In genomic region chr7:28913171-28913570, GRCm38 (mm10) we compare ENCODE assay signal across 21 mouse cellular contexts. TPM values are rescaled to one million over a fixed set of nuclear protein-coding genes. Genes with fewer than 3 reads are reported as not detected.
A peak's percentile ranks its signal among the peaks of the same experiment; 100 is the strongest.
DNase-seq lines count a peak whose midpoint lies in the region; ATAC-seq and TF ChIP-seq lines count a peak whose summit lies in the region.
"Had no signal": no experiment of that assay in that cellular context is flagged by ENCODE, and none has a peak within 500 bp of the region (broad histone marks: within the 10 kb centered on the region; RNA-seq: fewer than 3 reads in every experiment).

No protein-coding gene starts in this region.

- peaks cover 100% of the 10 kb centered on the region for H3K36me3 ChIP-seq in hindbrain, embryonic 10.5 days
- H3K36me3 ChIP-seq in hindbrain, embryonic 13.5 days = peaks cover 97% of the 10 kb centered on the region
- H3K36me3 ChIP-seq in forebrain, embryonic 13.5 days (ENCODE audit: poor library complexity, severe bottlenecking) = peaks cover 98% of the 10 kb centered on the region

- ATAC-seq in hindbrain, embryonic 13.5 days (ENCODE audit: low FRiP score) = no peak
- ATAC-seq in forebrain, embryonic 13.5 days = no peak
- ATAC-seq: CD4-positive, CD25-positive, alpha-beta regulatory T cell, adult 4 months; forebrain, embryonic 16.5 days; inflammation-experienced regulatory T-cells, adult 6 months; liver, postnatal 0 days; lung, postnatal 0 days; midbrain, embryonic 15.5 days had no signal

- DNase-seq in heart, adult 11 months = peak; percentile 92
- DNase-seq in heart, adult 9 months (ENCODE audit: low spot score in 2 of 2) = no peak
- no peak for DNase-seq in hindbrain, embryonic 10.5 days (ENCODE audit: low spot score)
- DNase-seq in layer of hippocampus, adult 2 months (ENCODE audit: low spot score in 2 of 2) = no peak
- no peak for DNase-seq in layer of hippocampus, adult 18-20 months (ENCODE audit: low spot score in 2 of 2)
- DNase-seq: cerebellum, adult 8-10 months; cerebellum, postnatal 36 days; liver; liver, postnatal 0 days had no signal

- H3K4me1 ChIP-seq in hindbrain, embryonic 10.5 days (replicated peaks) = peaks cover 14% of the 10 kb centered on the region
- H3K4me1 ChIP-seq in hindbrain, embryonic 13.5 days (replicated peaks) = peaks cover 7% of the 10 kb centered on the region
- peaks cover 8% of the 10 kb centered on the region for H3K4me1 ChIP-seq in cortical plate, adult 2 months (ENCODE audit: control insufficient read depth, insufficient read depth, low read length)
- peaks cover 9% of the 10 kb centered on the region for H3K4me1 ChIP-seq in forebrain, embryonic 13.5 days

- 0 out of 2 replicates have a peak overlapping the region, but pooled peaks have one; percentile 45 for H3K27ac ChIP-seq in hindbrain, embryonic 10.5 days
- H3K27ac ChIP-seq in hindbrain, embryonic 13.5 days = no peak overlapping the region
- H3K27ac ChIP-seq in layer of hippocampus, adult 2 months = peak overlapping the region; percentile 51; the same call in 1 of the 2 replicates
- 0 out of 2 replicates have a peak overlapping the region, but pooled peaks have one; percentile 82 for H3K27ac ChIP-seq in cortical plate, adult 2 months (ENCODE audit: insufficient read depth, low read length)
- no peak overlapping the region for H3K27ac ChIP-seq in forebrain, embryonic 13.5 days
- H3K27ac ChIP-seq: embryonic facial prominence, embryonic 10.5 days; hindbrain, embryonic 14.5 days; macrophage; midbrain, embryonic 15.5 days; neural tube, embryonic 13.5 days had no signal

- no peaks in the 10 kb centered on the region for H3K27me3 ChIP-seq in hindbrain, embryonic 10.5 days (ENCODE audit: insufficient read depth, poor library complexity, severe bottlenecking)
- H3K27me3 ChIP-seq in hindbrain, embryonic 13.5 days = no peaks in the 10 kb centered on the region
- H3K27me3 ChIP-seq in forebrain, embryonic 13.5 days = no peaks in the 10 kb centered on the region
- H3K27me3 ChIP-seq: midbrain, embryonic 15.5 days; neural tube, embryonic 13.5 days had no signal

- H3K9me3 ChIP-seq in hindbrain, embryonic 10.5 days = no peaks in the 10 kb centered on the region
- H3K9me3 ChIP-seq in hindbrain, embryonic 13.5 days = no peaks in the 10 kb centered on the region
- H3K9me3 ChIP-seq in forebrain, embryonic 13.5 days (replicated peaks) = no peaks in the 10 kb centered on the region
- H3K9me3 ChIP-seq: embryonic facial prominence, embryonic 10.5 days; midbrain, embryonic 15.5 days; neural tube, embryonic 13.5 days had no signal

- no peak overlapping the region for H3K4me3 ChIP-seq in hindbrain, embryonic 10.5 days
- H3K4me3 ChIP-seq in hindbrain, embryonic 13.5 days = no peak overlapping the region
- H3K4me3 ChIP-seq in layer of hippocampus, adult 2 months = no peak overlapping the region
- no peak overlapping the region for H3K4me3 ChIP-seq in cortical plate, adult 2 months (ENCODE audit: insufficient read depth, low read length)
- H3K4me3 ChIP-seq in forebrain, embryonic 13.5 days = no peak overlapping the region
- H3K4me3 ChIP-seq: embryonic facial prominence, embryonic 10.5 days; midbrain, embryonic 15.5 days; neural tube, embryonic 13.5 days had no signal

- H3K4me2 ChIP-seq in hindbrain, embryonic 13.5 days = no peak overlapping the region
- H3K4me2 ChIP-seq in forebrain, embryonic 13.5 days = no peak overlapping the region
- H3K4me2 ChIP-seq: hindbrain, embryonic 14.5 days; midbrain, embryonic 15.5 days; neural tube, embryonic 13.5 days had no signal

- no peak overlapping the region for H3K9ac ChIP-seq in hindbrain, embryonic 13.5 days
- no peak overlapping the region for H3K9ac ChIP-seq in forebrain, embryonic 13.5 days
- H3K9ac ChIP-seq: hindbrain, embryonic 14.5 days; liver, postnatal 0 days; midbrain, embryonic 15.5 days; neural tube, embryonic 13.5 days had no signal

- TF ChIP-seq CTCF in layer of hippocampus, adult 2 months (conservative IDR thresholded peaks at IDR 0.05) = no peak
- TF ChIP-seq CTCF in cortical plate, adult 2 months (IDR thresholded peaks at IDR 0.05; ENCODE audit: extremely low read depth, insufficient read depth, low read length) = no peak

- WGBS in hindbrain, embryonic 10.5 days = 67% methylated on average over 11 of the region's 11 CpGs
- WGBS in hindbrain, embryonic 13.5 days = 73% methylated on average over 11 of the region's 11 CpGs
- 91% methylated on average over 11 of the region's 11 CpGs for WGBS in forebrain, embryonic 13.5 days

- no peak for TF ChIP-seq POLR2A in cortical plate, adult 2 months (IDR thresholded peaks at IDR 0.05; ENCODE audit: extremely low read depth, insufficient read depth, low read length)

RNA-seq across cellular contexts. Expression of gene Capn12, which starts 31.9 kb away (rescaled TPM):
- 0.40 TPM in 1 of 2 replicates, not detected in the other for polyA plus RNA-seq in hindbrain, embryonic 10.5 days (2016; fragmentation: Nextera tagmentation; extraction: Ambion mirVana)
- polyA plus RNA-seq in hindbrain, embryonic 13.5 days (2015; fragmentation: Nextera tagmentation; extraction: Ambion mirVana) = 0.38 and 0.43 TPM in 2 replicates
- under 1 TPM; 0.15 to 0.29 TPM for total RNA-seq in layer of hippocampus, adult 2 months (2021)
- total RNA-seq in layer of hippocampus, adult 18-20 months (2021) = under 1 TPM; 0.50 to 0.76 TPM
- 1.2 and 1.8 TPM in 2 replicates for polyA plus RNA-seq in cortical plate, adult 2 months (2012; rRNA removed)
- 0.21 and 0.30 TPM in 2 replicates for polyA plus RNA-seq in forebrain, embryonic 13.5 days (2015; fragmentation: Nextera tagmentation; extraction: Ambion mirVana)
- polyA plus RNA-seq: CD4-positive, CD25-positive, alpha-beta regulatory T cell, adult 4 months had no signal

RNA-seq across cellular contexts. Expression of gene Actn4, which starts 49.0 kb away (rescaled TPM):
- polyA plus RNA-seq in hindbrain, embryonic 10.5 days (2016; fragmentation: Nextera tagmentation; extraction: Ambion mirVana) = 216 and 245 TPM in 2 replicates
- polyA plus RNA-seq in hindbrain, embryonic 13.5 days (2015; fragmentation: Nextera tagmentation; extraction: Ambion mirVana) = 136 and 138 TPM in 2 replicates
- total RNA-seq in layer of hippocampus, adult 2 months (2021) = 100 to 1,000 TPM; 131 to 134 TPM
- total RNA-seq in layer of hippocampus, adult 18-20 months (2021) = 100 to 1,000 TPM; 127 to 136 TPM
- 170 and 178 TPM in 2 replicates for polyA plus RNA-seq in cortical plate, adult 2 months (2012; rRNA removed)
- polyA plus RNA-seq in forebrain, embryonic 13.5 days (2015; fragmentation: Nextera tagmentation; extraction: Ambion mirVana) = 114 and 136 TPM in 2 replicates

RNA-seq across cellular contexts. Expression of gene Lgals7, which starts 49.5 kb away (rescaled TPM):
- polyA plus RNA-seq in hindbrain, embryonic 10.5 days (2016; fragmentation: Nextera tagmentation; extraction: Ambion mirVana) = 0.97 and 4.0 TPM in 2 replicates
- polyA plus RNA-seq in hindbrain, embryonic 13.5 days (2015; fragmentation: Nextera tagmentation; extraction: Ambion mirVana) = 6.4 and 7.4 TPM in 2 replicates
- not detected for total RNA-seq in layer of hippocampus, adult 2 months (2021)
- total RNA-seq in layer of hippocampus, adult 18-20 months (2021) = not detected
- 1.2 and 1.3 TPM in 2 replicates for polyA plus RNA-seq in cortical plate, adult 2 months (2012; rRNA removed)
- 2.0 and 2.4 TPM in 2 replicates for polyA plus RNA-seq in forebrain, embryonic 13.5 days (2015; fragmentation: Nextera tagmentation; extraction: Ambion mirVana)
- polyA plus RNA-seq: macrophage had no signal

Comparison
In these comparisons a context has a peak if more than half of its experiments do, and no peak if none do; other contexts are left out.
1. H3K27ac ChIP-seq: peak in hindbrain, embryonic 10.5 days (single experiment), layer of hippocampus, adult 2 months (single experiment) and cortical plate, adult 2 months (single experiment); none in hindbrain, embryonic 13.5 days (single experiment) and forebrain, embryonic 13.5 days (single experiment).